Mouse (Mus musculus) thymus, adult 2 months (tissue): ENCODE measurements around the gene Hif1an.

Experiments used
- CTCF ChIP-seq: fragments of 200-500 bp; IDR thresholded peaks from 2 replicates; pipeline ENCODE4 v1.5.1; 2012; ENCODE audit warnings: mild to moderate bottlenecking, control low read depth, low read length, moderate library complexity, borderline replicate concordance; ENCODE audit not compliant: control insufficient read depth, poor library complexity, insufficient read depth; ENCODE audit errors: extremely low read depth
- POLR2A ChIP-seq: fragments of 200-500 bp; IDR thresholded peaks from 2 replicates; pipeline ENCODE4 v1.6.1; 2012; ENCODE audit warnings: mild to moderate bottlenecking, low read length, control low read depth, moderate library complexity; ENCODE audit not compliant: control insufficient read depth, poor library complexity, insufficient read depth; ENCODE audit errors: extremely low read depth

DNA sequence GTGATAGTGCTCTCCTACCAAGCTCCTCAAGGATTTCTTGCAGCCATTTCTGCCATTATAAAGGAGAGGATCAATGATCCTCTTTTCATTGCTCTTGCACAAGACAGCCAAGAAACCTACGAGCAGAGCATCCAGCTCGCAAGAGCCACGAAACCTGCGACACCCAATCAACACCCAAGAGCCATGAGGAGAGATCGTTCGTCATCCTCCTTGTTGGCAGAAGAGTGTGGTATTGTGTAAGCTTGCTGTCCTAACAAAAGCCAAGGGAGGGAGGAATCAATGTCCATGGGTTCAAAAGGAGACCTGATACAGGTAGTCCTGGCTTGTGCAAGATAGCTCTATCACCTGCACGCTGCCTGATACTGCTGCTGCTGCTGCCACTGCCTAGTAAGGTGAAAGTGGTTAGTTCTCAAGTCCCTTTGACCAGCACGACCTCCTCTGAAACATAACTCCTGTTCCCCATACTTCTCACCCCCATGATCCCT, 19.9 kb upstream of the Hif1an start:
- TF ChIP-seq CTCF = no peak
- TF ChIP-seq POLR2A = no peak
